Mouse (Mus musculus) G1E (cell line): ENCODE results near the gene Cyp2u1. TPM values are rescaled to one million over a fixed set of nuclear protein-coding genes. Genes with fewer than 3 reads are reported as not detected.

ENCODE experiments used
- ATAC-seq: 2 replicates; pipeline ENCODE4 v1.8.0; 2016; ENCODE audit warnings: mild to moderate bottlenecking; ENCODE audit not compliant: insufficient number of reproducible peaks, poor library complexity, low FRiP score, severe bottlenecking; ENCODE audit errors: extremely low read depth
- DNase-seq: peaks from one replicate; pipeline ENCODE4 v3.0.0; 2012; ENCODE audit warnings: low spot score
- H3K27me3 ChIP-seq: 2 replicates; pipeline ENCODE4 v1.6.1; 2012; ENCODE audit warnings: mild to moderate bottlenecking, low read length, inconsistent platforms; ENCODE audit not compliant: insufficient read depth
- H3K36me3 ChIP-seq: replicated peaks from 2 replicates; pipeline ENCODE3; 2012; ENCODE audit warnings: mild to moderate bottlenecking, inconsistent platforms
- H3K4me1 ChIP-seq: 2 replicates; pipeline ENCODE4 v1.6.1; 2012; ENCODE audit warnings: low read depth, low read length, inconsistent platforms, mixed read lengths; ENCODE audit not compliant: insufficient read depth
- H3K4me3 ChIP-seq: 2 replicates; pipeline ENCODE4 v1.5.1; 2012; ENCODE audit warnings: low read depth, mild to moderate bottlenecking, inconsistent platforms, low read length, moderate library complexity, mixed read lengths
- H3K9me3 ChIP-seq: replicated peaks from 2 replicates; pipeline ENCODE4 v1.6.1; 2012; ENCODE audit warnings: inconsistent platforms
- CTCF ChIP-seq: IDR thresholded peaks from 2 replicates; pipeline ENCODE4 v1.5.1; 2012; ENCODE audit warnings: low read depth, low read length, inconsistent platforms, mixed read lengths
- GATA1 ChIP-seq: IDR thresholded peaks from 2 replicates; pipeline ENCODE4 v1.6.1; 2012; ENCODE audit warnings: borderline replicate concordance, low read length, inconsistent platforms, mixed read lengths
- GATA2 ChIP-seq: IDR thresholded peaks from 2 replicates; pipeline ENCODE4 v1.6.1; 2012; ENCODE audit warnings: low read depth, low read length, inconsistent platforms, borderline replicate concordance
- POLR2AphosphoS5 ChIP-seq: IDR thresholded peaks from 2 replicates; pipeline ENCODE4 v1.6.1; 2012; ENCODE audit warnings: low read depth, low read length, inconsistent platforms; ENCODE audit not compliant: insufficient replicate concordance
- TAL1 ChIP-seq: conservative IDR thresholded peaks from 2 replicates; pipeline ENCODE4 v1.6.1; 2012; ENCODE audit warnings: low read depth, low read length, inconsistent platforms, mixed read lengths
- polyA plus RNA-seq: library from polyadenylated mRNA; stranded (reverse); fragments of >175 nt; gene quantifications from 2 replicates; pipeline ENCODE4 v1.2.3, GENCODE M21; 2012
- total RNA-seq, 2 experiments: library from RNA; stranded (forward) in 1 of 2; stranded (reverse) in 1 of 2; fragments of 200-1000 nt in 1 of 2; fragments of >200 nt in 1 of 2; fragmentation: Nextera tagmentation in 1 of 2; gene quantifications; 2 replicates each; pipeline ENCODE4 v1.2.3; 2014 to 2017

The Cyp2u1 gene
- total and polyA plus RNA-seq, 3 experiments = 0.05 TPM; not detected in 2

GRCm38 (mm10) chr3:131265516-131265915 lies 37.5 kb downstream of the Cyp2u1 start:
- TF ChIP-seq GATA2 (no peak), GATA1 (no peak), CTCF (no peak), TAL1 (no peak), POLR2AphosphoS5 (no peak)
- Histone ChIP-seq H3K4me1 (peaks cover 21% of the 10 kb centered on the region), H3K27me3 (no peaks in the 10 kb centered on the region), H3K36me3 (peaks cover 80% of the 10 kb centered on the region), H3K4me3 (no peak overlapping the region), H3K9me3 (no peaks in the 10 kb centered on the region)
- DNase-seq = no peak
- no peak for ATAC-seq

GRCm38 (mm10) chr3:131263766-131264486 lies 39.1 kb downstream of the Cyp2u1 start:
- peaks cover 84% of the 10 kb centered on the region for H3K36me3 ChIP-seq
- H3K27me3 ChIP-seq = no peaks in the 10 kb centered on the region
- H3K9me3 ChIP-seq = no peaks in the 10 kb centered on the region
- H3K4me1 ChIP-seq = peaks cover 7% of the 10 kb centered on the region
- DNase-seq (no peak), ATAC-seq (no peak)
- no peak for TF ChIP-seq POLR2AphosphoS5
- no peak for TF ChIP-seq GATA1
- TF ChIP-seq CTCF = no peak
- no peak for TF ChIP-seq TAL1
- no peak for TF ChIP-seq GATA2
- H3K4me3 ChIP-seq = no peak overlapping the region

- H3K4me3 ChIP-seq = no peak overlapping the region
- TF ChIP-seq GATA2 = no peak
- TF ChIP-seq GATA1 = no peak
- TF ChIP-seq TAL1 = no peak
- TF ChIP-seq POLR2AphosphoS5 = no peak
- TF ChIP-seq CTCF = no peak
- peaks cover 7% of the 10 kb centered on the region; the same call in 1 of the 2 replicates for H3K4me1 ChIP-seq
- DNase-seq (no peak), ATAC-seq (no peak)
- H3K27me3 ChIP-seq = no peaks in the 10 kb centered on the region
- H3K9me3 ChIP-seq = no peaks in the 10 kb centered on the region
- H3K36me3 ChIP-seq = peaks cover 83% of the 10 kb centered on the region
Measured at GRCm38 (mm10) chr3:131260418-131260817, 42.6 kb downstream of the Cyp2u1 start.

- peaks cover 8% of the 10 kb centered on the region; the same call in 1 of the 2 replicates for H3K4me1 ChIP-seq
- peaks cover 83% of the 10 kb centered on the region for H3K36me3 ChIP-seq
- no peaks in the 10 kb centered on the region for H3K27me3 ChIP-seq
- ATAC-seq (no peak), DNase-seq (no peak)
- H3K4me3 ChIP-seq = no peak overlapping the region
- TF ChIP-seq TAL1 (no peak), CTCF (no peak), POLR2AphosphoS5 (no peak), GATA1 (no peak)
- no peaks in the 10 kb centered on the region for H3K9me3 ChIP-seq
Measured at GRCm38 (mm10) chr3:131259392-131259965, 43.5 kb downstream of the Cyp2u1 start.

- H3K4me1 ChIP-seq = peaks cover 8% of the 10 kb centered on the region; the same call in 1 of the 2 replicates
- no peak for DNase-seq
- no peaks in the 10 kb centered on the region for H3K27me3 ChIP-seq
- no peak for TF ChIP-seq POLR2AphosphoS5
- no peak for TF ChIP-seq GATA1
- no peak for TF ChIP-seq CTCF
- TF ChIP-seq GATA2 = no peak
- TF ChIP-seq TAL1 = no peak
- ATAC-seq = no peak
- no peak overlapping the region for H3K4me3 ChIP-seq
- no peaks in the 10 kb centered on the region for H3K9me3 ChIP-seq
- H3K36me3 ChIP-seq = peaks cover 83% of the 10 kb centered on the region
Measured at GRCm38 (mm10) chr3:131258921-131259320, 44.1 kb downstream of the Cyp2u1 start.

- H3K27me3 ChIP-seq = no peaks in the 10 kb centered on the region
- H3K4me3 ChIP-seq = no peak overlapping the region
- H3K4me1 ChIP-seq = peaks cover 13% of the 10 kb centered on the region; the same call in 1 of the 2 replicates
- peaks cover 84% of the 10 kb centered on the region for H3K36me3 ChIP-seq
- ATAC-seq = 0 out of 2 replicates have a peak, but pooled peaks have one; percentile 12
- no peak for DNase-seq
- TF ChIP-seq TAL1 (0 out of 2 replicates have a peak, but pooled peaks have one; percentile 14), POLR2AphosphoS5 (no peak)
- H3K9me3 ChIP-seq = no peaks in the 10 kb centered on the region
Measured at GRCm38 (mm10) chr3:131255399-131255981, 47.5 kb downstream of the Cyp2u1 start.
